In the genomic region with DNA sequence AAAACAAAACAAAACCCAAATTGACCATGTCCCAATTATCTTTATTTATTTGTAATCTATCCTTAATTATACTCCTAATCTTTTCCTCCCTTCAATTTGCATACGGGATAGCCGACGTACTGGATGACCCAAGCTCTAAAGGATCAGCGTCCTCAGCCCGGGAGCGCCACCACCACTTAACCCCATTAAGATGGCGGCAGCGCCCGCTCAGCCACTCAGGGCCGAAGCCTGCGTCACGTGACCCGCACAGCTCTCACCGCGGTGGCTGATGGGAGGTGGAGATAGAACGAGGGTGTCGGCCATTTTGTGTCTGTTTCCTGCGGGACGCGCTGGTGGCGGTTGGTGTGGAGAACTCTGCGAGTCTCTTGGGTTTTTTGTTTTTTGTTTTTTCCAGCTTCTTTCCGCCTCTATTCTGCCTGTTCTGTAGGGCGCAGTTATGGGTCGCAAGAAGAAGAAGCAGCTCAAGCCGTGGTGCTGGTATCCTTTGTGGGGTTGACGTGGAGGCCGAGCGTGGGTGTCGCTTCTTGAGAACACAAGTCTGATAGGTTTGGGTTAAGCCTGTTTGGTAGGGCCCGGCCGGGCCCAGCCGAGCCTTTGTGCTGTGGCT, we compare ENCODE assay signal across 8 mouse cellular contexts. TPM values are rescaled to one million over a fixed set of nuclear protein-coding genes. Genes with fewer than 3 reads are reported as not detected.
DNase-seq lines count a peak whose midpoint lies in the region; ATAC-seq and TF ChIP-seq lines count a peak whose summit lies in the region.

A gene (plus strand): TSS at position 261 of the 607 bp plus-strand sequence.

- WGBS in hindbrain, embryonic 10.5 days, result under 1% methylated on average over 33 of the region's 33 CpGs
- WGBS in lung, postnatal 0 days, result 2% methylated on average over 33 of the region's 33 CpGs

- peaks cover 34% of the 10 kb centered on the region for H3K4me1 ChIP-seq in hindbrain, embryonic 10.5 days (replicated peaks)
- peaks cover 13% of the 10 kb centered on the region; the same call in 1 of the 2 replicates for H3K4me1 ChIP-seq in lung, postnatal 0 days (ENCODE audit: insufficient read depth, low read depth, low read length)

- H3K4me3 ChIP-seq in hindbrain, embryonic 10.5 days, result peak within 1 kb of the TSS; percentile 65
- H3K4me3 ChIP-seq in lung, postnatal 0 days (ENCODE audit: low read depth, low read length), result peak within 1 kb of the TSS; percentile 94

- no peaks in the 10 kb centered on the region for H3K27me3 ChIP-seq in hindbrain, embryonic 10.5 days (ENCODE audit: insufficient read depth, poor library complexity, severe bottlenecking)
- no peaks in the 10 kb centered on the region for H3K27me3 ChIP-seq in lung, postnatal 0 days (replicated peaks; ENCODE audit: insufficient read depth, low read length)

- DNase-seq in MN1 (ENCODE audit: low spot score), result peak; percentile 97
- DNase-seq in cerebellum, adult 9-10 months, result peak; percentile 96
- DNase-seq in hindbrain, embryonic 10.5 days (ENCODE audit: low spot score), result peak; percentile 97
- DNase-seq in layer of hippocampus, adult 9-11 months, result peak; percentile 96
- DNase-seq in lung, postnatal 0 days (ENCODE audit: low spot score), result peak; percentile 99
- DNase-seq in ovary, postnatal 14 days (ENCODE audit: low spot score), result peak; percentile 92
- peak; percentile 98 for DNase-seq in thymus, postnatal 14 days

- peak; percentile 93 for ATAC-seq in frontal cortex, adult (ENCODE audit: low TSS enrichment)
- peak; percentile 98 for ATAC-seq in lung, postnatal 0 days

- H3K9ac ChIP-seq in lung, postnatal 0 days (replicated peaks; ENCODE audit: low read depth), result peak within 1 kb of the TSS; percentile 92

- peak; percentile 22; the same call in 1 of the 2 replicates for TF ChIP-seq CTCF in lung, postnatal 0 days (IDR thresholded peaks at IDR 0.05)

- peaks cover 34% of the 10 kb centered on the region for H3K36me3 ChIP-seq in hindbrain, embryonic 10.5 days
- H3K36me3 ChIP-seq in lung, postnatal 0 days (ENCODE audit: insufficient read depth, low read length), result peaks cover 7% of the 10 kb centered on the region; the same call in 1 of the 2 replicates

- H3K27ac ChIP-seq in hindbrain, embryonic 10.5 days, result peak within 1 kb of the TSS; percentile 96
- peak within 1 kb of the TSS; percentile 93 for H3K27ac ChIP-seq in lung, postnatal 0 days (ENCODE audit: low read length)

- peak within 1 kb of the TSS; percentile 68 for H3K4me2 ChIP-seq in lung, postnatal 0 days (replicated peaks; ENCODE audit: low read depth, low read length)

- no peaks in the 10 kb centered on the region for H3K9me3 ChIP-seq in hindbrain, embryonic 10.5 days
- H3K9me3 ChIP-seq in lung, postnatal 0 days (ENCODE audit: low read length), result no peaks in the 10 kb centered on the region

- no peak for TF ChIP-seq EP300 in lung, postnatal 0 days (IDR thresholded peaks at IDR 0.05)

RNA-seq across cellular contexts. Expression of the gene that starts here (rescaled TPM):
- polyA plus RNA-seq in hindbrain, embryonic 10.5 days (2016; fragmentation: Nextera tagmentation; extraction: Ambion mirVana), result 244 and 296 TPM in 2 replicates
- 120 and 125 TPM in 2 replicates for polyA plus RNA-seq in lung, postnatal 0 days (2015; fragmentation: Nextera tagmentation; extraction: Ambion mirVana)

Comparison
In these comparisons a context has a peak if more than half of its experiments do, and no peak if none do; other contexts are left out.
1. Peak in every context shown above with its lines: DNase-seq, ATAC-seq, H3K4me3 ChIP-seq and H3K27ac ChIP-seq.